Comparison of ENCODE assay signal across 8 mouse cellular contexts in genomic region chr13:73822187-73822800, GRCm38 (mm10). TPM values are rescaled to one million over a fixed set of nuclear protein-coding genes. Genes with fewer than 3 reads are reported as not detected.
DNase-seq lines count a peak whose midpoint lies in the region; ATAC-seq lines count a peak whose summit lies in the region.

No protein-coding gene starts in this region.

- DNase-seq in hindbrain, embryonic 14.5 days (ENCODE audit: low spot score) = peak; percentile 43
- peak; percentile 34 for DNase-seq in MEL-GATA-1-ER (ENCODE audit: extremely low read depth, low read depth)
- peak; percentile 79 to 80 for DNase-seq in cerebellum, postnatal 10 days
- DNase-seq in gastrocnemius, postnatal 10 days = peak; percentile 71
- peak; percentile 69 for DNase-seq in layer of hippocampus, adult 11-12 months (ENCODE audit: low spot score)

- no peaks in the 10 kb centered on the region; the same call in 1 of the 2 replicates for H3K36me3 ChIP-seq in hindbrain, embryonic 14.5 days (replicated peaks; ENCODE audit: control insufficient read depth, insufficient read depth)
- H3K36me3 ChIP-seq in hindbrain, embryonic 16.5 days (ENCODE audit: control insufficient read depth, insufficient read depth, low read length) = peaks cover 6% of the 10 kb centered on the region; the same call in 1 of the 2 replicates
- H3K36me3 ChIP-seq in stomach, embryonic 16.5 days (ENCODE audit: control insufficient read depth, insufficient read depth, low read length) = peaks cover 3% of the 10 kb centered on the region; the same call in 1 of the 2 replicates

- peak; percentile 6; the same call in 1 of the 2 replicates for ATAC-seq in hindbrain, embryonic 14.5 days (ENCODE audit: low FRiP score)
- ATAC-seq in hindbrain, embryonic 16.5 days = no peak
- ATAC-seq in megakaryocyte progenitor cell, adult 5-6 weeks (replicated peaks; ENCODE audit: poor library complexity) = peak; percentile 93
- ATAC-seq in stomach, embryonic 16.5 days (ENCODE audit: insufficient read depth, low FRiP score) = 0 out of 2 replicates have a peak, but pooled peaks have one; percentile 42

- H3K4me1 ChIP-seq in hindbrain, embryonic 14.5 days (replicated peaks; ENCODE audit: control insufficient read depth, insufficient read depth, low read length) = no peaks in the 10 kb centered on the region
- H3K4me1 ChIP-seq in hindbrain, embryonic 16.5 days (ENCODE audit: control insufficient read depth, insufficient read depth, low read depth, low read length) = no peaks in the 10 kb centered on the region
- H3K4me1 ChIP-seq in stomach, embryonic 16.5 days (ENCODE audit: control insufficient read depth, insufficient read depth, low read length) = no peaks in the 10 kb centered on the region

- H3K27me3 ChIP-seq in hindbrain, embryonic 14.5 days (ENCODE audit: control insufficient read depth, insufficient read depth, low read length) = no peaks in the 10 kb centered on the region
- no peaks in the 10 kb centered on the region for H3K27me3 ChIP-seq in hindbrain, embryonic 16.5 days (replicated peaks; ENCODE audit: control insufficient read depth, insufficient read depth, low read length)
- H3K27me3 ChIP-seq in stomach, embryonic 16.5 days (ENCODE audit: control insufficient read depth, insufficient read depth, low read length) = no peaks in the 10 kb centered on the region

- no peak overlapping the region for H3K9ac ChIP-seq in hindbrain, embryonic 14.5 days
- no peak overlapping the region for H3K9ac ChIP-seq in hindbrain, embryonic 16.5 days (ENCODE audit: low read depth, low read length)
- no peak overlapping the region for H3K9ac ChIP-seq in stomach, embryonic 16.5 days (ENCODE audit: low read length)

- no peak overlapping the region for H3K4me3 ChIP-seq in hindbrain, embryonic 14.5 days (replicated peaks; ENCODE audit: low read length)
- no peak overlapping the region for H3K4me3 ChIP-seq in hindbrain, embryonic 16.5 days (ENCODE audit: low read length)
- no peak overlapping the region for H3K4me3 ChIP-seq in stomach, embryonic 16.5 days (replicated peaks; ENCODE audit: low read length)

- H3K9me3 ChIP-seq in hindbrain, embryonic 14.5 days (ENCODE audit: control insufficient read depth, low read length) = no peaks in the 10 kb centered on the region
- H3K9me3 ChIP-seq in hindbrain, embryonic 16.5 days (ENCODE audit: control insufficient read depth, low read length) = no peaks in the 10 kb centered on the region
- H3K9me3 ChIP-seq in stomach, embryonic 16.5 days (replicated peaks; ENCODE audit: control insufficient read depth, low read length) = no peaks in the 10 kb centered on the region

- WGBS in hindbrain, embryonic 14.5 days = 70% methylated on average over 4 of the region's 4 CpGs
- 61% methylated on average over 4 of the region's 4 CpGs for WGBS in hindbrain, embryonic 16.5 days
- WGBS in stomach, embryonic 16.5 days = 56% methylated on average over 4 of the region's 4 CpGs

- no peak overlapping the region for H3K4me2 ChIP-seq in hindbrain, embryonic 14.5 days (replicated peaks)
- H3K4me2 ChIP-seq in hindbrain, embryonic 16.5 days (ENCODE audit: low read length) = no peak overlapping the region
- no peak overlapping the region for H3K4me2 ChIP-seq in stomach, embryonic 16.5 days (ENCODE audit: low read depth, low read length)

- H3K27ac ChIP-seq in hindbrain, embryonic 14.5 days = no peak overlapping the region
- no peak overlapping the region for H3K27ac ChIP-seq in hindbrain, embryonic 16.5 days (ENCODE audit: low read depth, low read length)
- H3K27ac ChIP-seq in stomach, embryonic 16.5 days (ENCODE audit: low read length) = no peak overlapping the region

RNA-seq across cellular contexts. Expression of gene Nkd2, which starts 25.1 kb away (rescaled TPM):
- polyA plus RNA-seq in hindbrain, embryonic 14.5 days (2014; fragmentation: Nextera tagmentation; extraction: Ambion mirVana) = 13.2 and 13.3 TPM in 2 replicates
- 16.9 and 18.2 TPM in 2 replicates for polyA plus RNA-seq in hindbrain, embryonic 16.5 days (2015; fragmentation: Nextera tagmentation; extraction: Ambion mirVana)
- total RNA-seq in gastrocnemius, postnatal 10 days (2021) = 1 to 10 TPM; 3.5 to 3.9 TPM
- not detected in 2 replicates for total RNA-seq in megakaryocyte progenitor cell, adult 5-6 weeks (2015)
- total RNA-seq in megakaryocyte progenitor cell, adult 5-6 weeks (2017) = not detected in 2 replicates
- polyA plus RNA-seq in stomach, embryonic 16.5 days (2015; fragmentation: Nextera tagmentation; extraction: Ambion mirVana) = 5.0 and 6.4 TPM in 2 replicates
